Mouse (Mus musculus) brain, embryonic 14.5 days (tissue): ENCODE results near the gene Fam120b.

Experiments
- CTCF ChIP-seq: fragments of 200-500 bp; IDR thresholded peaks from 2 replicates; pipeline ENCODE4 v1.5.1; 2012; ENCODE audit warnings: inconsistent platforms, mild to moderate bottlenecking, moderate library complexity, borderline replicate concordance; ENCODE audit not compliant: insufficient read depth, insufficient read length; ENCODE audit errors: extremely low read depth
- POLR2A ChIP-seq: fragments of 200-500 bp; IDR thresholded peaks from 2 replicates; pipeline ENCODE4 v1.6.1; 2012; ENCODE audit warnings: mild to moderate bottlenecking, inconsistent platforms, borderline replicate concordance; ENCODE audit not compliant: poor library complexity, insufficient read depth, insufficient read length, severe bottlenecking; ENCODE audit errors: extremely low read depth

- peak; percentile 38; the same call in 1 of the 2 replicates for TF ChIP-seq POLR2A
- no peak for TF ChIP-seq CTCF
Observed at GRCm38 (mm10) chr17:15376494-15377181, 19.4 kb upstream of the Fam120b start, which contains the start of gene Dll1.
